Mouse (Mus musculus): ENCODE data around the gene Svs3a.
"Not testable (repeated sequence)": the region's sequence is repeated elsewhere in the genome, so short reads cannot be mapped to it uniquely, and the experiment has no call there.

Gene Svs3a

DNA sequence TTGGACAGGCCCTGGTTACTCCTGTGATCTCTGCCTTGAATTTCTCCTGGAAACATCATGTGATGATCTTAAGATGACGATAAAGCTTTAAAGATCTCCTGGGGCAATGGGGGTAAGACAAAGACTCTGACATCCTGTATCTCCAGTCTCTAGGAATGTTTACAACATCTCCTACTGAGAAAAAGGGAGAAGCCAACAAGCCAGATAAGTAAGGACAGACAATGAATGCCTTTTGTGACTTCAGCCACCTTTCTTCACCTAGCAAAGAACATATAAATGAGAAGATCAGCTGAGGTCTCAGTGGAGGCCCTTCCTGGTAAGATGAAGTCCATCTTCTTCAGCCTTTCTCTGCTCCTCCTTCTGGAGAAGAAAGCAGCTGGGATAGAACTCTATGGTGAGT lies at the start of gene Svs3a:
TSS of gene Svs3a (plus strand) at position 301 of the 400 bp plus-strand sequence.
- DNase-seq, result not testable (repeated sequence)

DNA sequence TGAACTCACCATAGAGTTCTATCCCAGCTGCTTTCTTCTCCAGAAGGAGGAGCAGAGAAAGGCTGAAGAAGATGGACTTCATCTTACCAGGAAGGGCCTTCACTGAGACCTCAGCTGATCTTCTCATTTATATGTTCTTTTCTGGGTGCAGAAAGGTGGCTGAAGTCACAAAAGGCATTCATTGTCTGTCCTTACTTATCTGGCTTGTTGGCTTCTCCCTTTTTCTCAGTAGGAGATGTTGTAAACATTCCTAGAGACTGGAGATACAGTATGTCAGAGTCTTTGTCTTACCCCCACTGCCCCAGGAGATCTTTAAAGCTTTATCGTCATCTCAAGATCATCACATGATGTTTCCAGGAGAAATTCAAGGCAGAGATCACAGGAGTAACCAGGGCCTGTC lies 32.5 kb upstream of the Svs3a start, which contains the start of gene Svs3b:
TSS of gene Svs3b (minus strand) at position 101 of the 400 bp plus-strand sequence.
- not testable (repeated sequence) for DNase-seq

DNA sequence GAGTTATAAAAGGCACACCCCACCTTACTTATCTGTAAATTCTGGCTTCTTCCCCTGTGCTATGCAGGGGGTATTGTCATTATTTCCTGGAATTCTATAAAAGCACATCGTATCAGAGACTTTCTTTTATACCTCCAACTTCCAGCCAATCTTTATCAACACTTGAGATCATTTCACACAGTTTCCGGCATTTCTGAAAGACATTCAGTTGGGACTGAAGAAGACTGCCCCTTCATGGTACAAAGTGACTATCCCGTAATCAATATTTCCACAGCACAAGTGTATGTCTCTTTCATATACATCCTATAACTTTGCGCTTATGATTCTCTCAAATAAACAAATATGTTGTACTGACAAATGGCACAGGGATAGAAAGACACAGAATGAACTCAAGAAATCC lies 10.7 kb upstream of the Svs3a start, which contains the start of gene Svs4:
TSS of gene Svs4 (minus strand) at position 101 of the 400 bp plus-strand sequence.
- DNase-seq, result no peak

DNA sequence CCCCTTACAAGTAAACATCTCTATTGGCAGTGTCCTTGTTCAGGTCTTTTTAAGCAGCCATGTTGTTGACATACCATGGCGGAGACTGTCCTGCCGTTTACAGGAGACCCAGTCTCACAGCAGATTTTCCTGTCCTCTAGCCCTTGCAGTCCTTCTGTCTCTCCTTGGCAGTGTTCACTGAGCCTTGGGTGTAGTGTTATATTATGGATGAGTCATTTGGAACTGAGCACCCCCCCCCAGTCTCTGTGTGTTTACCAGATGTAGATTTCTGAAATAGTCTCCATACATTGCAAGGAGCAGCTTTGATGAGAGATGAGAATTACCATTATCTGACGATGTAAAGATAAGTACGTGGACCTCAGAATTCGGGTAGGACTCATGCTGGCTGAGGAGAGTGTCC lies 23.5 kb downstream of the Svs3a start:
- no peak for DNase-seq

DNA sequence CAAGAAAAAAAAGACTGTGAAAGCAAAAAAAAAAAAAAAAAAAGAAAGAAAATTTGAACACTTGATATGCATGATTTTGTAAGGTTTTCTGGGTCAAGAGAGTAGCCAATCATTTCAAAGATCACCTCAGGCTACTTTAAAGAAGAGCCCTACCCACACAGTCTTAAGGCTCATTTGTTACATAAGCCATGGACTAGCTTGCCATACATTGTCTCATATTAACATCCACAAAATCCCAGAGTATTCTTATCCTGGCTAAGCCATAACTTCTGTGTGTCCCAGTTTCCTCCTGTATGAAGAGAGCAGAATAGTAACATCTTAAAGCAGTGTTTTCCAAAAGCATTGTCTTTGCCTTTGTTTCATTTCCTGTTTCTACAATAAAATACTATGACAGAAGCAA lies 26.4 kb downstream of the Svs3a start:
- DNase-seq, result not testable (repeated sequence)

DNA sequence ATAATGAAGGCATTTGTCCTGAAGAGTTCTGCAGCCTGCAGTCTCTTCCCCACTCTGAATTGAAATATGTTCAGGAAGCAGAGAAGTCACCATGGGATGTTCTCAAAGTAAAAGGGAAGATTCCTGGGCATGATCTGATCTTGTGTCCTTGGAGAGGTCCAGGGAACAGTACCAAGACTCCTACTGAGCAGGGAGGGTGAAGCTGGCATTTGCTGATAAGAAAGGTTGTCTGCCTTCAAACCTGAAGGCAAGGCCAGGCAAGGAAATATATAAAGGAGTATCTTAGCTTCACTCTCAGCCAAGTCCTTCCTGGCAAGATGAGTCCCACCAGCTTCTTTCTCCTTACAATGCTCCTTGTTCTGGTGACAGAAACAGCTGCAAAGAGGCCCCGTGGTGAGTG lies 27.4 kb downstream of the Svs3a start, which contains the start of gene Svs6:
TSS of gene Svs6 (plus strand) at position 301 of the 400 bp plus-strand sequence.
- DNase-seq, result not testable (repeated sequence)

DNA sequence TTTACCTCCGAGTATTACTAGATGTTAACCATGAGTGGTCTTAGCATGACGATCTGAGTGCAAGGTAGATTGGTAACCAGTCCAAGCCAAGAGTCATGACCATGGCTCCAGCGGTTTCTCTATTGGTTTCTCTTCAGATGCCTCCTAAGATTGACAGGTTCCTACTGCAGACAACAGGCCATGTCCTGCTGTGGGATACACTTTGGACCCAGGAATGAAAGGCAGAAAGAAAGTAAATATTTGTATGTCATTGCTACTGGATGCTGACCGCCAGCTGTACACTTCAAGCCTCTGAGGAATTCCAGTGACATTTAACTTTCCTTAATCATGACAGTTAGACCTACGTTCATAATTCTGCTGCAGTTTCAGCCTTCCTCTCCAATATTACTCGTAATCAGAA lies 31.9 kb downstream of the Svs3a start:
- DNase-seq, result no peak

DNA sequence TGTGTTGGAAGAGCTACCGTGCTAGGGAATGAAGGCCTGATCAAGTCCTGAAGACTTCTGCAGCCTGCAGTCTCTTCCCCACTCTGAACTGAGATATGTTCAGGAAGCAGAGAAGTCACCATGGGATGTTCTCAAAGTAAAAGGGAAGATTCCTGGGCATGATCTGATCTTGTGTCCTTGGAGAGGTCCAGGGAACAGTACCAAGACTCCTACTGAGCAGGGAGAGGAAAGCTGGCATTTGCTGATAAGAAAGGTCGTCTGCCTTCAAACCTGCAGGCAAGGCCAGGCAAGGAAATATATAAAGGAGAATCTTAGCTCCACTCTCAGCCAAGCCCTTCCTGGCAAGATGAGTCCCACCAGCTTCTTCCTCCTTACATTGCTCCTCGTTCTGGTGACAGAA lies 43.4 kb downstream of the Svs3a start, which contains the start of gene Svs5:
TSS of gene Svs5 (plus strand) at position 301 of the 400 bp plus-strand sequence.
- DNase-seq, result not testable (repeated sequence)

Data from cerebellum, adult 9-10 months (tissue).